Mouse (Mus musculus): ENCODE measurements around the gene Dnajc11.

Gene Dnajc11

GRCm38 (mm10) chr4:151934215-151934572 lies 703 bp downstream of the Dnajc11 start:
- peak; percentile 24 for DNase-seq

- peak; percentile 89 for DNase-seq
Measured at GRCm38 (mm10) chr4:151937441-151937840, 4.0 kb downstream of the Dnajc11 start.

GRCm38 (mm10) chr4:151938089-151938488 lies 4.6 kb downstream of the Dnajc11 start:
- no peak for DNase-seq

- DNase-seq = no peak
Measured at GRCm38 (mm10) chr4:151946211-151946610, 12.7 kb downstream of the Dnajc11 start.

GRCm38 (mm10) chr4:151948497-151949471 lies 15.3 kb downstream of the Dnajc11 start:
- no peak for DNase-seq

- DNase-seq = no peak
Measured at GRCm38 (mm10) chr4:151953209-151953608, 19.7 kb downstream of the Dnajc11 start.

- DNase-seq = no peak
Measured at GRCm38 (mm10) chr4:151955791-151956190, 22.3 kb downstream of the Dnajc11 start.

- DNase-seq = no peak
Measured at GRCm38 (mm10) chr4:151957584-151958315, 24.3 kb downstream of the Dnajc11 start.

- no peak for DNase-seq
Measured at GRCm38 (mm10) chr4:151959849-151960512, 26.5 kb downstream of the Dnajc11 start.

GRCm38 (mm10) chr4:151960513-151960854 lies 27.0 kb downstream of the Dnajc11 start:
- no peak for DNase-seq

- no peak for DNase-seq
Measured at GRCm38 (mm10) chr4:151962817-151963216, 29.3 kb downstream of the Dnajc11 start.

GRCm38 (mm10) chr4:151968204-151968921 lies 34.9 kb downstream of the Dnajc11 start:
- DNase-seq = no peak

- no peak for DNase-seq
Measured at GRCm38 (mm10) chr4:151972221-151972967, 38.9 kb downstream of the Dnajc11 start.

GRCm38 (mm10) chr4:151975441-151975840 lies 42.0 kb downstream of the Dnajc11 start:
- DNase-seq = no peak

- peak; percentile 88 for DNase-seq
Measured at GRCm38 (mm10) chr4:151977748-151978147, 44.3 kb downstream of the Dnajc11 start.

- DNase-seq = no peak
Measured at GRCm38 (mm10) chr4:151980699-151981098, 47.2 kb downstream of the Dnajc11 start.

GRCm38 (mm10) chr4:151981363-151981762 lies 47.9 kb downstream of the Dnajc11 start:
- peak; percentile 86 for DNase-seq

GRCm38 (mm10) chr4:151983043-151983442 lies 49.6 kb downstream of the Dnajc11 start:
- no peak for DNase-seq

GRCm38 (mm10) chr4:151983560-151983959 lies 50.1 kb downstream of the Dnajc11 start:
- DNase-seq = no peak

GRCm38 (mm10) chr4:151985886-151986285 lies 52.4 kb downstream of the Dnajc11 start:
- peak; percentile 23 for DNase-seq

- no peak for DNase-seq
Measured at GRCm38 (mm10) chr4:151986650-151987049, 53.2 kb downstream of the Dnajc11 start.

GRCm38 (mm10) chr4:151988014-151988341 lies 54.5 kb downstream of the Dnajc11 start:
- DNase-seq = peak; percentile 15
